Mouse (Mus musculus): ENCODE measurements around the gene Tmc6.

The Tmc6 gene

GRCm38 (mm10) chr11:117779434-117780198 lies 2.4 kb downstream of the Tmc6 start:
- no peak for DNase-seq

GRCm38 (mm10) chr11:117778851-117779433 lies 3.1 kb downstream of the Tmc6 start:
- no peak for DNase-seq

GRCm38 (mm10) chr11:117778031-117778430 lies 4.0 kb downstream of the Tmc6 start:
- DNase-seq, result no peak

- no peak for DNase-seq
Measured at GRCm38 (mm10) chr11:117777111-117777510, 4.9 kb downstream of the Tmc6 start.

- no peak for DNase-seq
Measured at GRCm38 (mm10) chr11:117776085-117776792, 5.8 kb downstream of the Tmc6 start.

GRCm38 (mm10) chr11:117775540-117775939 lies 6.5 kb downstream of the Tmc6 start:
- DNase-seq, result no peak

- DNase-seq, result no peak
Measured at GRCm38 (mm10) chr11:117774925-117775324, 7.1 kb downstream of the Tmc6 start.

GRCm38 (mm10) chr11:117772352-117772751 lies 9.6 kb downstream of the Tmc6 start:
- DNase-seq, result no peak

- DNase-seq, result no peak
Measured at GRCm38 (mm10) chr11:117770407-117770806, 11.6 kb downstream of the Tmc6 start.

GRCm38 (mm10) chr11:117769683-117770047 lies 12.3 kb downstream of the Tmc6 start:
- DNase-seq, result no peak

GRCm38 (mm10) chr11:117768725-117769682 lies 13.0 kb downstream of the Tmc6 start:
- no peak for DNase-seq

GRCm38 (mm10) chr11:117766275-117766674 lies 15.7 kb downstream of the Tmc6 start:
- no peak for DNase-seq

- no peak for DNase-seq
Measured at GRCm38 (mm10) chr11:117765361-117765760, 16.6 kb downstream of the Tmc6 start.

- DNase-seq, result no peak
Measured at GRCm38 (mm10) chr11:117764319-117764718, 17.7 kb downstream of the Tmc6 start.

- no peak for DNase-seq
Measured at GRCm38 (mm10) chr11:117762246-117762645, 19.8 kb downstream of the Tmc6 start.

- DNase-seq, result no peak
Measured at GRCm38 (mm10) chr11:117761801-117762200, 20.2 kb downstream of the Tmc6 start.

- no peak for DNase-seq
Measured at GRCm38 (mm10) chr11:117760374-117761119, 21.5 kb downstream of the Tmc6 start.

- DNase-seq, result no peak
Measured at GRCm38 (mm10) chr11:117759267-117759666, 22.7 kb downstream of the Tmc6 start.

- no peak for DNase-seq
Measured at GRCm38 (mm10) chr11:117755891-117756290, 26.1 kb downstream of the Tmc6 start.

GRCm38 (mm10) chr11:117751544-117751943 lies 30.5 kb downstream of the Tmc6 start:
- no peak for DNase-seq

GRCm38 (mm10) chr11:117749414-117749813 lies 32.6 kb downstream of the Tmc6 start:
- no peak for DNase-seq

GRCm38 (mm10) chr11:117748628-117749027 lies 33.4 kb downstream of the Tmc6 start:
- DNase-seq, result no peak
